Comparison of ENCODE assay signal across 15 mouse cellular contexts in the genomic region with DNA sequence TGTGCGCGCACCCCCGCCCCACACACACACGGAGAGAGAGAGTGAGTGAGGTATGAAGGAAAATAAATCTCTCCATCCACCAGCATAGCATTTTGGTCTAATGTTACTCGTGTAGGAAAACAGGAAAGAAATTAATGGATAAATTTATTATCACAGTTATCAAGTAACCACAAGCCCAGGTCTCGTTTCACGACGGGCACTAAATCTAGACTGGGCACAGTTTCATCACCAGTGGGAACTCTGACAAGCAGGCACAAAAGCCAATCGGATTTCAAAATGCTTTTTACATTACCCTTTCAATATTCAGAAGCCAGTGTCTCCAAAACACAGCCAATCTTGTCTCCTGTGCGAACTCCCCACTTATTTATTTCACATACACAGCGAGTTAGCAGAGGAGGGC.
"Had no signal": no experiment of that assay in that cellular context is flagged by ENCODE, and none has a peak within 500 bp of the region (broad histone marks: within the 10 kb centered on the region; RNA-seq: fewer than 3 reads in every experiment).

No protein-coding gene starts in this region.

- H3K9ac ChIP-seq: intestine, embryonic 15.5 days; liver, embryonic 14.5 days; midbrain, embryonic 13.5 days had no signal

- H3K4me3 ChIP-seq: intestine, embryonic 15.5 days; layer of hippocampus, adult 2 months; midbrain, embryonic 13.5 days had no signal

- H3K27ac ChIP-seq: intestine, embryonic 15.5 days; layer of hippocampus, adult 2 months; liver, embryonic 14.5 days; midbrain, embryonic 13.5 days; stomach, postnatal 0 days had no signal

- ATAC-seq: intestine, embryonic 15.5 days; lung, postnatal 0 days; midbrain, embryonic 13.5 days had no signal

- DNase-seq: kidney, adult 9 months; kidney, postnatal 4 days; left cerebral cortex, postnatal 4 days; liver; lung, adult 2 months; lung, postnatal 36 days; right cerebral cortex, adult 18-20 months; right cerebral cortex, postnatal 25 days; thymus, postnatal 4 days had no signal

- H3K36me3 ChIP-seq: intestine, embryonic 15.5 days; midbrain, embryonic 13.5 days had no signal

- H3K4me2 ChIP-seq: intestine, embryonic 15.5 days; midbrain, embryonic 13.5 days had no signal

- H3K9me3 ChIP-seq: intestine, embryonic 15.5 days; midbrain, embryonic 13.5 days had no signal

- H3K4me1 ChIP-seq: intestine, embryonic 15.5 days had no signal

- H3K27me3 ChIP-seq: intestine, embryonic 15.5 days; midbrain, embryonic 13.5 days had no signal
